Mouse (Mus musculus) kidney, adult 2 months (tissue): Measurements from ENCODE around the gene Nr0b2. TPM values are rescaled to one million over a fixed set of nuclear protein-coding genes. Genes with fewer than 3 reads are reported as not detected.

Experiments used
- DNase-seq: peaks from one replicate; pipeline ENCODE4 v3.0.0; 2021
- H3K27ac ChIP-seq: fragments of 200-500 bp; 2 replicates; pipeline ENCODE4 v1.5.1; 2012; ENCODE audit warnings: low read depth, low read length, control low read depth, inconsistent platforms; ENCODE audit not compliant: insufficient read depth
- H3K27me3 ChIP-seq: fragments of 200-500 bp; replicated peaks from 2 replicates; pipeline ENCODE4 v1.6.1; 2012; ENCODE audit warnings: mild to moderate bottlenecking, moderate library complexity, low read length, inconsistent platforms; ENCODE audit not compliant: control insufficient read depth, insufficient read depth
- H3K36me3 ChIP-seq: fragments of 200-500 bp; 2 replicates; pipeline ENCODE4 v1.6.1; 2012; ENCODE audit warnings: mild to moderate bottlenecking, moderate library complexity, low read length, inconsistent platforms; ENCODE audit not compliant: control insufficient read depth, insufficient read depth
- H3K4me1 ChIP-seq: fragments of 200-500 bp; 2 replicates; pipeline ENCODE4 v1.6.1; 2011; ENCODE audit warnings: low read length; ENCODE audit not compliant: control insufficient read depth, insufficient read depth
- H3K4me3 ChIP-seq: fragments of 200-500 bp; 2 replicates; pipeline ENCODE4 v1.5.1; 2011; ENCODE audit warnings: mild to moderate bottlenecking, low read depth, low read length, control low read depth; ENCODE audit not compliant: insufficient read depth
- CTCF ChIP-seq: fragments of 200-500 bp; conservative IDR thresholded peaks from 2 replicates; pipeline ENCODE4 v1.5.1; 2011; ENCODE audit warnings: low read depth, mild to moderate bottlenecking, control low read depth, low read length, moderate library complexity, mixed read lengths; ENCODE audit not compliant: insufficient read depth, insufficient read length
- POLR2A ChIP-seq: fragments of 200-500 bp; IDR thresholded peaks from one replicate; pipeline ENCODE4 v1.6.1; 2011; ENCODE audit warnings: low read depth, low read length, control low read depth
- WGBS: fragments of 180-500 bp; shearing (Covaris S2); methylation state at CpG from one replicate; pipeline ENCODE4 v1.1.7; 2018; 5-methylcytosine and 5-hydroxymethylcytosine counted together
- polyA plus RNA-seq: library from polyadenylated mRNA; depleted of rRNA; stranded (reverse); fragments of >200 nt; gene quantifications from 2 replicates; pipeline ENCODE4 v1.2.3, GENCODE M21; 2012

Nr0b2 gene
- polyA plus RNA-seq, 1 experiment: 6.8 TPM

- Histone ChIP-seq H3K4me3 (no peak overlapping the region), H3K27ac (no peak overlapping the region), H3K36me3 (no peaks in the 10 kb centered on the region)
Observed at GRCm38 (mm10) chr4:133536652-133537051, 16.5 kb upstream of the Nr0b2 start.

GRCm38 (mm10) chr4:133545272-133546231 is 7.6 kb upstream of the Nr0b2 start, which contains the start of gene Nudc:
Gene Nudc, minus strand, starts transcription at chr4:133545996.
- Histone ChIP-seq H3K4me3 (peak within 1 kb of the TSS; percentile 81), H3K36me3 (no peaks in the 10 kb centered on the region), H3K27me3 (no peaks in the 10 kb centered on the region), H3K27ac (0 out of 2 replicates have a peak within 1 kb of the TSS, but pooled peaks have one; percentile 21), H3K4me1 (peaks cover 4% of the 10 kb centered on the region; the same call in 1 of the 2 replicates)
- DNase-seq: peak; percentile 99
- WGBS: under 1% methylated on average over 76 of the region's 77 CpGs
- no peak for TF ChIP-seq CTCF
- peak; percentile 58 for TF ChIP-seq POLR2A

More at GRCm38 (mm10) chr4:133536652-133537051, 16.5 kb upstream of the Nr0b2 start:
- TF ChIP-seq POLR2A (no peak), CTCF (no peak)
- Histone ChIP-seq H3K4me1 (no peaks in the 10 kb centered on the region; the same call in 1 of the 2 replicates), H3K27me3 (no peaks in the 10 kb centered on the region)
- 79% methylated on average over 5 of the region's 5 CpGs for WGBS
- DNase-seq: no peak

GRCm38 (mm10) chr4:133552029-133552428 is 1.1 kb upstream of the Nr0b2 start:
- no peaks in the 10 kb centered on the region for H3K27me3 ChIP-seq
- DNase-seq: no peak
- WGBS: 83% methylated on average over 1 of the region's 1 CpGs
- no peak overlapping the region for H3K4me3 ChIP-seq
- TF ChIP-seq CTCF: no peak
- no peak for TF ChIP-seq POLR2A
- no peak overlapping the region for H3K27ac ChIP-seq
- peaks cover 1% of the 10 kb centered on the region; the same call in 1 of the 2 replicates for H3K4me1 ChIP-seq
- H3K36me3 ChIP-seq: no peaks in the 10 kb centered on the region

GRCm38 (mm10) chr4:133553448-133554330 is 513 bp downstream of the Nr0b2 start:
- Histone ChIP-seq H3K27ac (peak overlapping the region; percentile 78), H3K36me3 (no peaks in the 10 kb centered on the region), H3K4me3 (peak overlapping the region; percentile 43), H3K4me1 (peaks cover 8% of the 10 kb centered on the region; the same call in 1 of the 2 replicates), H3K27me3 (no peaks in the 10 kb centered on the region)
- WGBS: 70% methylated on average over 19 of the region's 19 CpGs
- DNase-seq: no peak
- TF ChIP-seq CTCF (no peak), POLR2A (no peak)

- no peaks in the 10 kb centered on the region for H3K36me3 ChIP-seq
- H3K27me3 ChIP-seq: no peaks in the 10 kb centered on the region
- 0 out of 2 replicates have a peak overlapping the region, but pooled peaks have one; percentile 1 for H3K27ac ChIP-seq
- H3K4me3 ChIP-seq: no peak overlapping the region
- DNase-seq: peak; percentile 90
- no peak for TF ChIP-seq CTCF
- WGBS: 28% methylated on average over 10 of the region's 10 CpGs
- peaks cover 8% of the 10 kb centered on the region; the same call in 1 of the 2 replicates for H3K4me1 ChIP-seq
Observed at GRCm38 (mm10) chr4:133557041-133557717, 4.0 kb downstream of the Nr0b2 start.

GRCm38 (mm10) chr4:133559846-133560245 is 6.7 kb downstream of the Nr0b2 start:
- DNase-seq: no peak
- Histone ChIP-seq H3K27me3 (no peaks in the 10 kb centered on the region), H3K4me1 (peaks cover 18% of the 10 kb centered on the region; the same call in 1 of the 2 replicates), H3K36me3 (no peaks in the 10 kb centered on the region), H3K4me3 (no peak overlapping the region), H3K27ac (no peak overlapping the region)
- TF ChIP-seq CTCF: no peak
- no peak for TF ChIP-seq POLR2A
- 78% methylated on average over 4 of the region's 4 CpGs for WGBS
